Mouse (Mus musculus): ENCODE data around the gene Trmt1. TPM values are rescaled to one million over a fixed set of nuclear protein-coding genes. Genes with fewer than 3 reads are reported as not detected.
"Not testable (repeated sequence)": the region's sequence is repeated elsewhere in the genome, so short reads cannot be mapped to it uniquely, and the experiment has no call there.

The Trmt1 gene
- polyA plus RNA-seq, 1 experiment from 2014 or later = 61.5 TPM

DNA sequence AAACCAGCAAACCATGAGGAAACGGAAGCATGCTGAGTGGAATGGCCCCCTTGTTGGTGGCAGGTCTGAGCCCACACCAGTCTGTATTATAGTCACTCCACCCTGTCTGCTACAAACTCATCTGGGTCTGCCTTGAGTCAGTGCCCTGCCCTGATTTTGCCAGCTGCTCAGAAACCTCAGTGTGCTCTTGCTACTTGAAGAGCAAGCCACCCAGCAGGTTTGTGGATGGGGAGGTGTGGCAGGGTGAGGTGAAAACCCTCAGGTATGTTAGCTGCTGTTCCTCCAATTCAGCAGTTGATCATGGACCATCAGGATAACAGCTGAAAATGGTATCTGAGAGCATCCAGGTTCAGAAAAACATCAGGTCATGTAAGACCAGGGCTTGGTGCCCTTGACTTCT is 18.0 kb upstream of the Trmt1 start:
- Histone ChIP-seq H3K9me3 (replicated peaks; ENCODE audit: control insufficient read depth, low read length) (no peaks in the 10 kb centered on the region), H3K36me3 (replicated peaks; ENCODE audit: control insufficient read depth, insufficient read depth, low read depth, low read length) (no peaks in the 10 kb centered on the region; the same call in 1 of the 2 replicates), H3K4me2 (ENCODE audit: low read depth, low read length) (no peak overlapping the region), H3K27ac (replicated peaks; ENCODE audit: low read depth, low read length) (no peak overlapping the region), H3K4me3 (ENCODE audit: low read depth, low read length) (no peak overlapping the region), H3K4me1 (ENCODE audit: control insufficient read depth, insufficient read depth, low read length) (no peaks in the 10 kb centered on the region), H3K9ac (replicated peaks; ENCODE audit: low read length) (no peak overlapping the region), H3K27me3 (ENCODE audit: control insufficient read depth, insufficient read depth, low read length) (no peaks in the 10 kb centered on the region)
- DNase-seq (ENCODE audit: low spot score) (no peak), ATAC-seq (replicated peaks; ENCODE audit: insufficient number of reproducible peaks, low FRiP score, low TSS enrichment, low read depth) (no peak)
- 90% methylated on average over 1 of the region's 1 CpGs for WGBS

DNA sequence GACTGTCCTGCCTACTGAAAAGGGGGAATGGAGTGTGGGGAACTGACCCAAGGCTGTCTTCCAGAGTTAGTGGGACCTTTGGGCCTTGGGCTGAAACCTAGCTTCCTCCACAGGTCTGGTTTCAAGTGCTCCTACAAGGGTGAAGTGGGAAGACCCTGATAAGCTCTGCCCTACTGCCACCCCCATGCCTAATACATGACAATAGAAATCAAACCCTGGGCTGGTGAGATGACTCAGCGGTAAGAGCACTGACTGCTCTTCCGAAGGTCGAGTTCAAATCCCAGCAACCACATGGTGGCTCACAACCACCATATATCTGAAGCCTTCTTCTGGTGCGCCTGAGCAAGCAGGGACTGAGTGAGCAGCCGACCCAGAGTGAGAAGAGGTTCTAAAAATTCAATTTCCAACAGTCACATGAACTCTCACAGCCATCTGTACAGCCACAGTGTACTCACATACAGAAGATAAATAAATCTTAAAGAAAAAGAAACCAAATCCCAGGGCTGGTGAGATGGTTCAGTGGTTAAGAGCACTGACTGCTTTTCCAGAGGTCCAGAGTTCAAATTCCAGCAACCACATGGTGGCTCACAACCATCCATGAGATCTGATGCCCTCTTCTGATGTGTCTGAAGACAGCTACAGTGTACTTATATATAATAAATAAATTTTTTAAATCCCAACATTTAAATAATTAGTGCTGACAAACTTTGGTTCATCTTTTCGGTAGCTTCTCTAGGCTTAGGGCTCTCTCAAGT is 17.2 kb upstream of the Trmt1 start:
- Histone ChIP-seq H3K9me3 (replicated peaks; ENCODE audit: control insufficient read depth, low read length) (no peaks in the 10 kb centered on the region), H3K36me3 (replicated peaks; ENCODE audit: control insufficient read depth, insufficient read depth, low read depth, low read length) (no peaks in the 10 kb centered on the region; the same call in 1 of the 2 replicates), H3K4me2 (ENCODE audit: low read depth, low read length) (no peak overlapping the region), H3K27me3 (ENCODE audit: control insufficient read depth, insufficient read depth, low read length) (no peaks in the 10 kb centered on the region), H3K4me1 (ENCODE audit: control insufficient read depth, insufficient read depth, low read length) (no peaks in the 10 kb centered on the region), H3K9ac (replicated peaks; ENCODE audit: low read length) (no peak overlapping the region), H3K27ac (replicated peaks; ENCODE audit: low read depth, low read length) (no peak overlapping the region), H3K4me3 (ENCODE audit: low read depth, low read length) (no peak overlapping the region)
- ATAC-seq (replicated peaks; ENCODE audit: insufficient number of reproducible peaks, low FRiP score, low TSS enrichment, low read depth) (no peak), DNase-seq (ENCODE audit: low spot score) (no peak)
- WGBS = 88% methylated on average over 6 of the region's 6 CpGs

DNA sequence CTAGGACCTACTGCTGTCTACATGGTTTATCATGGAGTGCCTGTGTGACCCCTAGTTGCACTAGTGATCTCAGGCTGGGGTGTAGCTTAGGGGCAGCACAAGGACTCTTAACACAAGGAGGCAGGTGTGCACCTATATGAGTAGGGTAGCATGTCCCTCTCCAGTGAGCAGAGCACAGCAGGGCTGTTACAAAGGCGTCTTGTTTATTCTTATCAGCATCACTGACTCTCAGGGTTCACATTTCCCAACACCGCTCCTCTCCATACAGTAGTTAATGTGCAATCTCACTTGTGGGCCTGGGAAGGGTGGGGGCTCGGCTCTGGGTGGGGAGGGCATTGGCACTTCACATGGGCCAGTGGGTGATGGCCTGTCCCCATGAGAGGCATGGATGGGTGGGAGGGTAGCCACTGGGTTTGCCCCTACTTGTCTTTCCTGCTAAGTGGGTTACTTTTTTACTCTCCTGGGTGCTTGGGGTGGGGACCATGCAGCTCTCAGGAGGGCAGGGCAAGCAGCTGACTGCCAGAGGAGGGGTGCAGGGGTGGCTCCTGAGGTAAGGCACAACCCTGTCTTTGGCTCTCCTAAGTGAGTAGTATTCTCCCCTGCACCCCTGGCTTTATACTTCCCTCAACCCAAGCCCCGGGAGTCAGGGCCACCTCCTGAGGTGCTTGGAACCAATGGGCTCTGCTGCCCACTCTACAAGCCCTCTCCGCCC is 15.7 kb upstream of the Trmt1 start:
- H3K4me1 ChIP-seq (ENCODE audit: control insufficient read depth, insufficient read depth, low read length); H3K4me2 ChIP-seq (ENCODE audit: low read depth, low read length); DNase-seq (ENCODE audit: low spot score); H3K4me3 ChIP-seq (ENCODE audit: low read depth, low read length); H3K9ac ChIP-seq (replicated peaks; ENCODE audit: low read length); ATAC-seq (replicated peaks; ENCODE audit: insufficient number of reproducible peaks, low FRiP score, low TSS enrichment, low read depth); H3K27ac ChIP-seq (replicated peaks; ENCODE audit: low read depth, low read length); H3K27me3 ChIP-seq (ENCODE audit: control insufficient read depth, insufficient read depth, low read length); H3K9me3 ChIP-seq (replicated peaks; ENCODE audit: control insufficient read depth, low read length); H3K36me3 ChIP-seq (replicated peaks; ENCODE audit: control insufficient read depth, insufficient read depth, low read depth, low read length): not testable (repeated sequence)
- WGBS = 88% methylated on average over 5 of the region's 5 CpGs

DNA sequence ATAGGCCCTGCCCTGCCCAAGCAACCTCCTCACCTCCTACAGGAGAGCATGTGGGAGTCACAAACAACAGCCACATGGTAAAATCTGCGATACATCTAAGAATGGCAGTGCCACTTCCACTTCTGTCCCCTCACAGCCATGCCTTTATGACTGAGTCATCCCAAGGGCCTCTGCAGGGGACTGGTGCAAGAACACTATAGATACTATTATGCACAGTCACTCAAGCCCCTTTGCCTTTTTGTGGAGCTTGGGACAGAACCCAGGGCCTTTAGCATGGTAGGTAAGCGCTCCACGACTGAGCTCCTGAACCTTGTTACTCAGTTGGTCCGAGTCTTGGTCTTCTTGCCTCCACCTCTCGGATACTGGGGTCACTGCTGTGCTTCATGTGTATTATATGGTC is 8.8 kb upstream of the Trmt1 start:
- no peak overlapping the region for H3K27ac ChIP-seq (replicated peaks; ENCODE audit: low read depth, low read length)
- ATAC-seq (replicated peaks; ENCODE audit: insufficient number of reproducible peaks, low FRiP score, low TSS enrichment, low read depth) = no peak
- no peak overlapping the region for H3K4me2 ChIP-seq (ENCODE audit: low read depth, low read length)
- no peaks in the 10 kb centered on the region for H3K4me1 ChIP-seq (ENCODE audit: control insufficient read depth, insufficient read depth, low read length)
- 94% methylated on average over 5 of the region's 5 CpGs for WGBS
- DNase-seq (ENCODE audit: low spot score) = no peak
- no peak overlapping the region for H3K4me3 ChIP-seq (ENCODE audit: low read depth, low read length)
- peaks cover 3% of the 10 kb centered on the region for H3K36me3 ChIP-seq (replicated peaks; ENCODE audit: control insufficient read depth, insufficient read depth, low read depth, low read length)
- no peaks in the 10 kb centered on the region for H3K9me3 ChIP-seq (replicated peaks; ENCODE audit: control insufficient read depth, low read length)
- H3K27me3 ChIP-seq (ENCODE audit: control insufficient read depth, insufficient read depth, low read length) = no peaks in the 10 kb centered on the region
- no peak overlapping the region for H3K9ac ChIP-seq (replicated peaks; ENCODE audit: low read length)

DNA sequence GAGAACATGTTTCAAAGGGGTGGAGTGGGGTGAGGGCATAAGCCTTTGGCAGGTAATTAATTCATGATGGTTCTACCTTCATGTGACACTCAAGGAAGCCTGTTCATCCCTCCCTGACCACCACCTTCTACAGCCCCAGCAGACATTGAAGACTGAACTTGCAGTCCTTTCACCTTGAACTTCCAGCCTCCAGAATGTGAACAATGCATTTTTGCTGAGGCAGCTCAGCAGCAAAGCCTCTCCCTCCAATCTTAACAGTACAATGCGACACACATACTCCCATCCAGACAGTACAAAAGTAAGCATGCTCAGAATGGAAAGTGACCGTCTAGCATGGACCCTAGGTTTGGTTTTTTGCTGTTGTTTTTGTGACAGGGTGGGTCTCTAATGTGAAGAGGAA is 4.6 kb upstream of the Trmt1 start:
- 89% methylated on average over 2 of the region's 2 CpGs for WGBS
- H3K36me3 ChIP-seq (replicated peaks; ENCODE audit: control insufficient read depth, insufficient read depth, low read depth, low read length) = no peaks in the 10 kb centered on the region; the same call in 1 of the 2 replicates

DNA sequence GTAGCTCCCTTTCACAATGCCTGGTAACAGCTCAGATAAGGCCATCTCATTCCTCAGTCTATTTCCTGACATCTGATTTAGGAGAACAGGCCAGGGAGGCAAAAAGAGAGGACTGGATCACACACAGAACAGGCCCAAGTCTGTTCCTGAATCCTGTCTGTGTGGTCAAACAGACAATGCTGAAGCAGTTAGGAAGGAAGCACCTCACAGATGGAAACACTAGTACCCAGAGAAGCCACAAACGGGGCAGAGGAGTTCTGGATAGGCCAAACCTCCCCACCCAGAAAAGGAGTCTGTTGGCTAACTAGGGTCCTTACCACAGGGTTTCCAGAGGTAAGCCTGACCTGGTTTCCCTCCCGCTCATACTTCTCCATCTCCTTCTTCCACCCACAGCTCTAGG is 3.9 kb upstream of the Trmt1 start:
- Histone ChIP-seq H3K9ac (replicated peaks; ENCODE audit: low read length) (no peak overlapping the region), H3K4me1 (ENCODE audit: control insufficient read depth, insufficient read depth, low read length) (peaks cover 3% of the 10 kb centered on the region), H3K4me3 (ENCODE audit: low read depth, low read length) (no peak overlapping the region), H3K27me3 (ENCODE audit: control insufficient read depth, insufficient read depth, low read length) (no peaks in the 10 kb centered on the region), H3K36me3 (replicated peaks; ENCODE audit: control insufficient read depth, insufficient read depth, low read depth, low read length) (no peaks in the 10 kb centered on the region; the same call in 1 of the 2 replicates), H3K9me3 (replicated peaks; ENCODE audit: control insufficient read depth, low read length) (no peaks in the 10 kb centered on the region), H3K4me2 (ENCODE audit: low read depth, low read length) (no peak overlapping the region), H3K27ac (replicated peaks; ENCODE audit: low read depth, low read length) (no peak overlapping the region)
- ATAC-seq (replicated peaks; ENCODE audit: insufficient number of reproducible peaks, low FRiP score, low TSS enrichment, low read depth) = no peak
- no peak for DNase-seq (ENCODE audit: low spot score)
- 85% methylated on average over 2 of the region's 2 CpGs for WGBS

More for the DNA sequence above, 4.6 kb upstream of the Trmt1 start:
- Histone ChIP-seq H3K4me3 (ENCODE audit: low read depth, low read length) (no peak overlapping the region), H3K4me1 (ENCODE audit: control insufficient read depth, insufficient read depth, low read length) (peaks cover 3% of the 10 kb centered on the region), H3K27me3 (ENCODE audit: control insufficient read depth, insufficient read depth, low read length) (no peaks in the 10 kb centered on the region), H3K27ac (replicated peaks; ENCODE audit: low read depth, low read length) (no peak overlapping the region), H3K9ac (replicated peaks; ENCODE audit: low read length) (no peak overlapping the region), H3K4me2 (ENCODE audit: low read depth, low read length) (no peak overlapping the region), H3K9me3 (replicated peaks; ENCODE audit: control insufficient read depth, low read length) (no peaks in the 10 kb centered on the region)
- ATAC-seq (replicated peaks; ENCODE audit: insufficient number of reproducible peaks, low FRiP score, low TSS enrichment, low read depth) (no peak), DNase-seq (ENCODE audit: low spot score) (no peak)

DNA sequence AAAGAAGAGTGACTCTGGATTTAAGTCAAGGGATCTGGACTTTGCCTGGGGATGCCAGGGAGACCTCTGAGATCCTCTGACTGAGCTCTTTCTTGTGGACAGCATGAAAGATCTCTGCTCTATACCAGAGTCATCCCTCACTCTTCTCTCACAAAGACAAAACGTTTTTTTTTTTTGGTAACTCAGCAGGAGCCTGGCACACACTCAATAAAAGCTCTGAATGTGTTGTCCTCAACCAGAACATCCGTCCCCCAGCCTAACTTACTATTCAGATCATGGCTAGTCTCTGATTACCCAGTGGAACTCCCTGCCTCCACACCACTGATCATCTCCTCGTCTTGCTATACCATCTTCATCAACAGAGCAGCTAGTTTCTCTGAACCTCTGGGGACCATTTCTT is 1.6 kb upstream of the Trmt1 start:
- Histone ChIP-seq H3K27me3 (ENCODE audit: control insufficient read depth, insufficient read depth, low read length) (no peaks in the 10 kb centered on the region), H3K4me3 (ENCODE audit: low read depth, low read length) (no peak overlapping the region), H3K9ac (replicated peaks; ENCODE audit: low read length) (no peak overlapping the region), H3K27ac (replicated peaks; ENCODE audit: low read depth, low read length) (no peak overlapping the region), H3K4me2 (ENCODE audit: low read depth, low read length) (no peak overlapping the region), H3K4me1 (ENCODE audit: control insufficient read depth, insufficient read depth, low read length) (peaks cover 3% of the 10 kb centered on the region), H3K9me3 (replicated peaks; ENCODE audit: control insufficient read depth, low read length) (no peaks in the 10 kb centered on the region), H3K36me3 (replicated peaks; ENCODE audit: control insufficient read depth, insufficient read depth, low read depth, low read length) (no peaks in the 10 kb centered on the region; the same call in 1 of the 2 replicates)
- 65% methylated on average over 3 of the region's 3 CpGs for WGBS
- DNase-seq (ENCODE audit: low spot score) (no peak), ATAC-seq (replicated peaks; ENCODE audit: insufficient number of reproducible peaks, low FRiP score, low TSS enrichment, low read depth) (no peak)
